Mouse (Mus musculus) mesoderm, embryonic 11.5 days (tissue): ENCODE data around the gene Nek6.
A peak's percentile ranks its signal among the peaks of the same experiment; 100 is the strongest.

Experiments
- DNase-seq: peaks from one replicate; pipeline ENCODE4 v3.0.0-alpha.2; 2012; ENCODE audit warnings: low read depth, low spot score

Nek6 gene

DNA sequence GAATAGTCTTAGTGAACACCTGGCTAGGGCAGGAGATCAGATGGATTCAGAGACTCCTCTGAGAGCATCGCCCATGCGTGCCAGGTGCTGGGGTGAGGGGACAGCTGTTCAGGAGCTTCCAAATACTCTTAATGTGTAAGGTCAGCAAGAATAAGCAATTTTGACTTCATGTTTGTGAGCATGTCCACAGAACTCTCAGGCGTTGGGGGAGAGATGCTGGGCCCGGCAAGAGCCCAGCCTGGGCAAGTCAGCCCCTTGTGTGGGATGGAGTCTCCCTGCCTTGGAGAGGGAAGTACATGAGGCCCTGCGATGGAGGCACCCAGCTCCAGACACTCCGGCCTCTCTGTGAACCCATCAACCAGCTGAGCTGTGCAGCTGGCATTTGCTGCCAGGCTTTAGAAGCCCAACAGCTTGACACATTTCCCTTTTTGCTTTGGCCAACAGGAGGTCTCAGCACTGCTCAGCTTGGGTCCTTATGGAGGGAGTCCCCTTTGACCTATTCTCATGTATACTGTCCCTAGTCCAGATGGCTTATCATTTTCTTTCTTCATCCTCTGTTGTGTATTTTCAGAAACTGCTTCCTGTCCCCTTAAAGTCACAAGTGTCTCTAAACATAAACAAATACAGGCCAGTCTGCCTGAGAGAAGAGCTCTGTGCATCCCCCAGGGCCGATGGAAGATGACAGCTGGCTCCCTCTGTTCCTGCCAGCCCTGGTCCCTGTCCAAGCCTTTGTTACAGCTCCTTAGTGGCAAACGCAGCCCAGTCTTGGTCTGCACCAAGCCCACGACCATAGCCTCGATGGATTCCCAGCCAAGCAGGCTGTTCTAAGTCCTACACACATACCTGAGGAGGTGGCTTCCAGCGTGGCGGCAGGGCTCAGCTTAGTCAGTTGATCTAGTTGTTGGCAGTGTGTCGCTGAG, 67.4 kb downstream of the Nek6 start:
- peak; percentile 16 for DNase-seq

DNA sequence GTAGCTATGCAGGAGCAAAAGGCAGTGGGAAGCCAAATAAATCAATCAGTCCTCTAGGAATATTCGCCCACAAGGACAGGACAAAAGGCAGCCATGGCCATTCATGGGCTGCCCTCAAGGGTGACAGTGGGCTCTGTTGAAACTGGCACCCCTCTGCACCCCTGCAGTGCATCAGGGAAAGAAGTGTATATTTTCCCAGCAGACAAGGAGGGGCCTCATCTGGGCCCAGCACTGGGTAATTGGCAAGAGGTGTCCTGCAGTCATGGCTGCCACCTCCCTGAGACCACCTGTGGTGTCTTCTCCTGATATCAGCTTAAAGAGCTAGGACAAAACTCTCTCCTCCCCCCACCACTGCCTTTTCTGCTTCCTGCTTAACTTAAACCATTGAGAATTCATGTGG, 68.1 kb downstream of the Nek6 start:
- DNase-seq, result no peak

DNA sequence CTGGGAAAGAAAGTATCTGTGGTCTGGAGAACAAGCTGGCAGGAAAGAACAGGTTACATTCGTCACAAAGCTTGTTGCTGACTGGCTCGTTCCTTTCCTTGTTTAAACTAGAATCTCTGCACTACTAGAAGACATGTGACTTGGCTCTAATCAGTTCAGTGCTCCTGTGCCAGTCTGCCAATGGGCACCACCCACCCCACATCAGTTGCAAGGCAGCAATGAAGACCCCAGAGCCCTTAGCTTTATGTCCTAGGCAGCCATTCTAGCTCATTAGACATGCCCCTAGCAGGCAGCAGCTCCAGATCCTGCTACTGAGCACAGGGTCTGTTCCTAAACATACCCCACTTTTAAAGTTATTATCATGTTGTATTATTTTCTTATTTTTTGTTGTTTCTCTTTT, 72.5 kb downstream of the Nek6 start:
- no peak for DNase-seq

DNA sequence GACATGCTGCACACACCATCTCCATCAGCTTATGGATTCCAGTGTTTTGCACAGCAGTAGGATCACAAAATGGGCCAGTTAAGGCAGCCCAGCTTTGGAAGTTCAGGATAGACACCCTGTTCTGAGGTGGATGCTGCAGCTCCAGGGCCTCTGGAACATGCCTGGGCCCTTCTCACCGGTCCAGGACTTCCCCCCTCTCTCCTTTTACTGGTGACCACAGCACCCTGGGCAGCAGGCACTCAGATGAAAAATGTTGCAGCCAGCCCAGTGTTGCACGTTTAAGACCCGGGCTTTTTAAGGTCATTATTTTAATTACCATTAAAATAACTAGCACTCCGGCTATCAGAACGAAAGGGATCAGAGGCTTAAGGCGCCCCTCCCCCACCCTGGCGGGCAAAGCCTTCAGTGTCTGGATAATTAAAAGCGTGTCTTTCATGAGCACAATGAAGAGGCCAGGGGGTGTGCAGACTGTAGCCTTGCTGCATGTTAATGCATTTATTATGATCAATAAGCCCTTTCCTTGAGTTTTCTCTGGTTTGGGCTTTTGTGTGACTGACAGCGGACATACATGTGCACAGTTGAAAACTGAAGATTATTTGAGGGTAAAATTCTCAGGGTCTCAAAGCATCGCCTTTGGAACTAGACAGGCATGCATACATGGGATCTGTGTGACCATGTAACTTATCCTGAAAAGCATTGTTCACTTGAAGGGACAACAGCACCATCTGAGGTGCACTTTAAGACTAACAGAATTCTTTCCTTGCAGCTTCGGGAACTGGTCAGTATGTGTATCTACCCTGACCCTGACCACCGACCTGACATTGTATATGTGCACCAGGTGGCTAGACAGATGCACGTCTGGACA, 73.3 kb downstream of the Nek6 start:
- DNase-seq, result peak; percentile 51

DNA sequence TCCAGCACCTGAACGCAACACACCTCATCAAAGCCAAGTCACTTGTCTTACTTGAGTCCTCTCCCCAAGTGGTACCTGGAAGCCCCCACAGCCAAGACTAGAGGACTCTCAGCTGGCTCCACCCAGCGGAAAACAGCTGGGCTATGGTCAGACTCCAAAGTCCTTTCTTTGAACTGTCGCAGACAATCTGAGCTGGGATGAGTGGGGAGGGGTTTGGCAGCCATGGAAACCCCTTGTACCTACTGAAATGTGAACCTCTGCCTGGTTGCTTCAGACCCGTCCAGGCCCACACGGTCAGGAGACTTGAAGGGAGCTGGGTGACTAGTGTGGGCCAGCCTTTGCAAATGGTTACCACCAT, 73.9 kb downstream of the Nek6 start:
- DNase-seq, result peak; percentile 19

DNA sequence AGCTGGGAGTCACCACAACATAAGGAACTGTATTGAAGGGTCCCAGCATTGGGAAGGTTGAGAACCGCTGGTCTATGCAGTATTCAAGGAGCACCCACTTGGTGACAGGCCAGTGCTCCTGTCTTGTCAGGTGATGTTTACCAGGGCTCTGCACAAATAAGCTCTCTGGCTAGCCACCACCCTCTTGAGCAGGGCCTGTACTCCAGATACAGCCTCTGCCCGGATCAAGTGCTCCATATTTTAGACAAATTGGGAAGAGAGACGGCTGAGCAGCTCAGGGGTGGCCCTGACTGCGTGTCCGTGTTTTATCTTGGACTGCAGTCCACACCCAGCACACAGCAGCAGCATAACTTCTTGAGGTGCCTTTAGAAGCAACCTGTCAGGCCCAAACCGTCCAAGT, 75.3 kb downstream of the Nek6 start:
- no peak for DNase-seq

DNA sequence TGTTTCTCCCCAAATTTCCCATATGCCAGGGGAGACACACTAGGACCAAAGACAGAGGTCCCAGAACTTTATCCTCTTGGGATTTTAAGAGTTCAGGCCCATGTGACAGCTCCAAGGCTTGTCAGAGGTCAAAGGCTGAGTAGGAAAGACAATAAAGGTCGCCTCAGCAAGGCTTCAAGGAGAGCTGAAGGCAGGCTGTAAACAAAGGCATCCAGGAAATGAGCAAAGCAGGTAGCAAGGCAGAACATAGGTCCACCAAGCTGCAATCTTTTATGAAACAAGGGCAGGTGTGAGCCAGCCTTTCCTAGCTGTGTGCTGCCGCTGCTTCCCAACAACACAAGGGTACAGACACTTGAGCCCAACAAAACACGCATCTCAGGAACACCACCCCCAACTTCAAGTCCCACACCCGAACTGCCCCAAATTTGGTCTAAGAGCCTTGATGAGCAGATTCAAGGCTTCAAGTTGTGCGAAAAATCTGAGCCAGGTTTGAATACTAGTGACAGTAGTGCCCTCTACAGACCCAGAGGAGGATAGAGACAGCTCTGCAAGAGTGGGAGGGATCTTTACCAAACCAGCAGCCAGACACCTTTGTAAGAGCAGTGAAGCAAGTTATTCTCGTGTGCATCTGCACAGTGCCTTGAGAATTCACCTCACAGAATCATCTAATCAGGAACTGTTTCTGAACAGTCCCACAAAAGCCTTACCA, 80.5 kb downstream of the Nek6 start:
- DNase-seq, result no peak

DNA sequence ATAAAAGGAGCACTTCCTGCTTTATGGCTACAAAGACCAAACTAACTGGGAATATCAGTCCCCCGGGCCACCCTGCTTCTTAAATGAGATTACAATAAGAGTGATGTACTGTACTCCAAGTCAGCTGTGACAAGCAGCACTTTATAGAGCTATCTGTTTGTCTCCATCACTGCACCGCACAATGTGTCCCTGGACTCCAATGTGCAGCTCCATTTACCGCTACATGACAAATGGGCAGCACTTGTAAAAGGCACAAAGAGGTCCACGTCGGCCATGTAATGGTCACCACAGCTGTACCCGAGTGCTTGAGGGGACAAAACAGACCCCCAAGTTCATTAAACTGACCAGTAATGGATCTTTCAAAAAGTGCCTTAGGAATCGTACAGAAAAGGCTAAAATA, 83.4 kb downstream of the Nek6 start:
- DNase-seq, result peak; percentile 53

DNA sequence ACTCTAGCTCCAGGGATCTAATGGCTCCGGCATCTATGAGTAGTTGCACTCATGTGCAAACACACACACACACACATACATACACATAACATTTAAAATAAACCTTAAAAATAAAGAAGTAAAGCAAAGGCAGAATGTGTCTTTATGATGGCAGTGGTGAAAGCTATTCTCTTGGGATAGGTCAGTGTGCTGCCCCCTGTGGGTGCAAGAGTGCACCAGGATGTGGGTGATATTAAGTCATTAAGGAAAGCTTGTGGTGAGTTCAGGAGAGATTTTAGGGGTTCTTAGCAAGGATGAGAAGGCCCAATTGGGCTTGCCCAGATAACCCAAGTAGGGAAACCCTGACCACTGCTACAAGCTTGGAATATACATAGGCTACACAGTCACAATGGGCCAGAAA, 86.5 kb downstream of the Nek6 start:
- no peak for DNase-seq

DNA sequence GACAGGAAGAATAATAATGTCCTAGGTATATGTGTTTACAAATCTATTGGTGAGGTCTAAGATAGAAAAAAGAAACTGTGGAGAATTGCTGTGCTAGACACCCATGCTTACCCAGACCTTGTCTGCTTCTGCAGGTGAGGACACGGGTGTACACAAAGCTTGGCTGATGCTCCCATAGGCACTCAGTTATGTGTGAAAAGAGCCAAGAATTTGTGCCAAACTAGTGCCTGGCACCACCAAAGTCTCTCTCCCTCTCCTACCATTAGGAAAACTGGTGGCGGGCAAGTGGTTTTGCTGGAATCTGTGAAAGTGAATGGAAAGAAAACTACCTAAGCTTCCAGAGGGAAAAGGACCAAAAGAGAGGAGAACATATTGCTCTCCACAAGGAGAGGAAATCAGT, 87.0 kb downstream of the Nek6 start:
- no peak for DNase-seq

DNA sequence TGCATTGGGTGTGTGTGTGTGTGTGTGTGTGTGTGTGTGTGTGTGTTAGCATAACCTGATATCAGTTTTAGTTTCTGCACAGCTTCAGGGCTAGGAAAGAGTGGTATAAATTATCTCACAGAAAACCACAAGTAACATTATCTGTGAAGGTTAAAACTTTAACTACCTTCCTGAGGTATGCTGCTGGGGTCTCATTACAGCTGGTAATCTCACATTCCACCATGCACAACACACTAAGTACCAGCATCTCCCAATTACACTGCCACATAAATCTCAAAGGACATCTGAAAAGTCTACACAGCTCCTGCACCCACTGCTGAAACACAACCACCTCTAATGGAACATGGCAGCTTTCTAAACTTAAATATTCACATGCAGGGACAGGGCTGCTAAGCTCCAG, 89.4 kb downstream of the Nek6 start:
- no peak for DNase-seq

DNA sequence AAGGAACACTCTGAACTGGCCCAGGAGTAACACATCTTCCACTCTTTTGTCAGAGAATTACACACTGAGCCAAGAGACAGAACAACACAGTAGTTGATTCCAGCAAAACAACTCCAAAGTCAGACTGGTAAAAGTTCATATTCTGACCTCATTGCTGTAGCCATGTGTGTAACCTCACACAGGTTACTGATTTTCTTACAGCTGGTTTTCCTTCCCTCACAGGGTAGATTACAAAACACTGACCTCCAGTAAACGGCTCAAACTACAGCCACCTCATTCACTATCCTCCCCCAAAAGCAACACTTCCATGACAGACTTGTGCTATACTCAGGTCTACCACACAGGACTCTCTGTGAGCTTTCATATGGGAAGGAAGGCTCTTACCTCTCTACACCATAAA, 96.3 kb downstream of the Nek6 start:
- DNase-seq, result no peak

DNA sequence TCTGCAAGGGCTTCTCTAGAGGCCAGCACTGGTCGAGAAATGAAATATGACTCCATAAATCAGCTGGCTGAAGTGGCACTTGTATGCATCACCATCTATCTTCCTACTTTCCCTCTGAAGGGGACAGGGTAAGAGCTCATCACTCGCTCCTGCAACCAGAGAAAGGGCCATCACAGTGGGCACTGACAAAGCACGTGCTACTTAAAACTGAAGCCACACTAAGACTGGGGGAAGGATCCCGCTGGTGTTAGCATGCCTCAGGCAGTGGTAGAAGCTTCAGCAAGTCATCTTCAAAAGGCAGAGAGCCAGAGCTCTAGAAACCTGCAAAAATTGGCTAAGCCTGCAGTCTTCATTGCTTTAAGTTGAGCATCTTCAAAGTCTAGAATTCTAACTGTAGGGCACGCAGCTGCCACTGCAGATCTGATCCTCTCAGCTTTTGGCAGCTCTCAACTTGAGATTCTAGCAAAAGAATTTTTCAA, 97.4 kb downstream of the Nek6 start:
- DNase-seq, result peak; percentile 44

DNA sequence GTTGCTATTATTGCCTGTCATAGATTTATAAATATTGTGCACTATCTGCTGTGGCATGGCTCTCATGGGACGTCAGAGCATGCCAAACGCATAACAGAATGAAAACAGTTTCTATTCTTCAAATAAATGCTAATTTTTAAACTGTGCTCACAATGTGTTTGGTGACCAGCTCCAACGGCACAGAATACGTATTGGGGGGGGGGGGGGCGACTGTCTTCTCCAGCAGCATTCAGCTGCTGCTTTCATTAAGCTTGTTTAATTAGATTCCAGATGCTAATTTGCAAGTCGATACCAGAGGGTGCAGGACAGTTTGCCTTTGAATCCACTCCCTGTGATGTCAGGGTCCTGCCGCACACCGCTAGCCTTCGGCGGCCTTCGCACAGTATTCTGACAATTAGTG, 97.9 kb downstream of the Nek6 start:
- no peak for DNase-seq

DNA sequence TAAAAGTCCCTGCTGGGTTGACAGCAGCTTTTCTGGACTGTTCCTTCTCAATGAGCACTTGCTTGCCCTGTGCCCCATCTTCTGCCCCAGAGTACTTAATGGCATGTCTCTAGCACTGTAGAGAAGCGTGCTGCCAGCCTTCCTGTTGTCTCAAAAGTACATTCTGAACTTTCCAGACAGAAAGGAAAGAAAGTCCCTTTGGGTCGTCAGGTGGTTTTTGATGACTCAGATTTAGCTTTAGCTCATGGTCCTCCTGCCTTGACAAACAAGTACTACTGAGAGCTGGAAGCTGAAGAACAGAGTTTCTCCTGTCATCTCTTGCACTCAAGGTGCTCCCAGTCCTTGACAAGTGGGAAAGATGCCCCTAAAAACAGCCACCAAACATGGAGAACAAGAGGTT, 98.7 kb downstream of the Nek6 start:
- DNase-seq, result no peak

DNA sequence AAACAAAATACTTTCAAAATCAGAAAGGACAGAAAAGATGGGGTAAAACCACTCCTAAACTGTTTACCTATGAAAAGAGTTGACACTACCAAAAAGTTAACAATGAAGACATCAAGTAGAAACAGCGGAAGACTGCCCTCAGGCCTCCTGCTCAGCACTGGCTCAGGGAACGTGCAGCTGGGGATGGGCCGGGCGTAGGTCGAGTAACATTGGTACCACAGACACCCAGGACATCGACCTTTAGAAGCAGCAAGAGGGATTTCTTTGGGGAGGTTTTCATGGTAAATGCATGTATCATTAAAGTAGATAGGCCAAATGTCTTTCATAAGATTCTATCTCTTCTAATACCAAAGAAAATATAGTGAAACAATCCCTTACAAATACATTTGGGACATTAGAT, 101.2 kb downstream of the Nek6 start:
- DNase-seq, result no peak

DNA sequence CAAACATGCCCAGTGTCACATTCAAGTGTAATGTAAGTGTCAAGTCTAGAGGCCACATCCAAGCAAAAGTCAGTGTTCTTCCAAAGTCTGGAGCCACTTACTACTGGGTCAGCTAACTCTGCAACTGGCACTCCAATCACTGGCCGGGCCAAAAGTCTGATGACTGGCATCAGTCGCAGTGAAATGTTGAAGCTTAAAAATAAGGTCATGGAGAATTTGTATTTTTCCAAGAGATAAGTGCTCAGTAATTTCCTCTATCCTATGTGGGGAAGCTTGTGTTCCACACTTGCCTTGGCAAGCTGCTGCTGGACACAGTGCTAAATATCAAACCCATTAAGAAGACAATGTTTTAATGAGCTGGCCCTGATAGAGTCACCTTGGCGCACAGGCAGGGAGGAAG, 102.1 kb downstream of the Nek6 start:
- DNase-seq, result no peak

DNA sequence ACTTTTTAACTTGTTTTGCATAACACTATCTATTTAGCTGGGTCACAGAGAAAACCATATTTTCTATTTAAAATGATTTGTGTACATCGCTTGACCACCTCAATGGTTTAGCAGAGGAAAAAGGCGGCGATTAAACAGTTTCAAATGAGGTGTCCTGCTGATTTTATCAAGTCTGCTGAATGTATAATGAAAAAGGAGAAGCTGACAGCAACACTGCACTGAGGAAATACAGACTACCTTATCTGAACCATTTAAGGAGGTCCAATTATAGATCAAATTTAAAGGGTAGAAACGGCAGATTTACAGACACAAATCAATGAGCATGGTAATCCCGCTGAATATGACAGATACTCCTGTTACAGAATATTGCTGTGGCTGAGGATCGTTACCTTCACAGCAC, 103.0 kb downstream of the Nek6 start:
- no peak for DNase-seq

DNA sequence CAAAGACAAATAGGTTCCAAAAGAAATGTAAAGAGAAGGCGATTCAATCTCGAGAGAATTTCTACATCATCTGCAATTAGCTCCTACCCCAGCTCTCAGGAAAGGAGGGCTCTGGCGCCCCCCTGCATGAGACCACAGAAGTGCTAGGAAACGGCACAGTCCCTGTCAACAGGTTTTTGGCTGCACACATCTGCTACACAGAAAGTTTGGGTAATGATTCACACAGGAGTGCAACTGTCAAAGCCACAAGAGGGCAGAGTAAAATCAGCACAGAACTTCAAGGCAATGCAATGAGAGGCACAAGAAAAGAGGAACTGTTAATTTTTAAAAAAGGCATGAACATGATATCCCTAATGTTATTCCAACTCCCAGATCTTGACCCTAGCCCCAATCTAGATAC, 104.6 kb downstream of the Nek6 start:
- DNase-seq, result no peak

DNA sequence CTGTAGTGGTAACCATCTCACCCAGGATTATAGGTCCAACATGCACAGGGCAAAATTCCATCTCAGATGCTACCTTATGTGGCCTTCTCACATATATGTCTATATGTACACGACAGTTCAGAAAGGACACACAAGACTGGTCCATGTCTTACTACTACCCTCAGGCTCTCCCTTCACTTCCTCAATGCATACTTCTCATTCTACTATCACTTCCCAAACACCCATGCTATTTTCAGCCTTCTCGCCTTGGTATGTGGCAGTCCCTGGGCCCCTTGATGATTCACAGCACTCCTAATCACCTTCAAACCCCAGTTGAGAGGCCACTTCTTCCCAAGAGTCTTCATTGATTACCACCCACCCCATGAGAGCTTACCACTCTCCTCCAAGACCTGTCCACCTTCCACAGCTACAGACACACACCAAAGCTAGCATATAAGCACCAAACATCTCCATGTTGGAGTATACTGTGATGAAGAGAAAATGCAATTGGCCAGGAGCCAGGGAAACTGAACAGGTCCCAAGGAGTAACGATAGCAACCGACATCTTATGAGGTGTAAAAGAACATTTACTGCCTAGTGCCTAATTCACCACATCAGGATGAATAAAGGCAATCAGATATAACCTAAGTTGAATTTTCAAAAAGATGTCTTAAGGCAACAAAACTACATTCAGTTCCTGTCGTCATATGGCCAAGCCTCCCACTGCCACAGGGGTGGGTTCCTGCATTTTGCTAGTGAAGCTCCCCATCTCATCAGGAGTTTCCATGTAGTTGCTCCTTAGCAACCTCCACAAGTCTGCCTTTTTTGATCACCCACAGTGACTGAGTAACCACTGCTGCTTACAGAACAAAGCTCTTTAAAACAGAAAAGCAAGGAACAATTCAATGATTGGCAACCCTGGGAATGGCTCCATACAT, 105.8 kb downstream of the Nek6 start:
- no peak for DNase-seq

DNA sequence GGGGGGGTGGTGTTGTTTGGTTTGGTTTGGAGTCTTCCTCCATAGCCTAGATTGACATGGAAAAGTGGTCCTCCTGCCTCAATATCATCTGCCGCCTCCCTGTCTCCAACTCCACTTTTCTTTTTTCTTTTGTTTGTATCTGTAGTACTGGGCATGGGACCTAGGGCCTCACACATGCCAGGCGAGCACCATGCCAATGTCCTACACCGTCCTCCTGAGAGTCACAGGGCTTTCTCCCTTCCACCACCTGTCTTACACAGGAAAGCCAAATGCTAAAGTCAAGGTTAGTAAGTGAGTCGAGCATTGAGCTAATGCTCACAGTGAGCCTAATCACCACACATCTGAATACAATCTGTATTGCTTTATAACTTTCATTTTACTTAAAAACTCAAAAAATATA, 108.3 kb downstream of the Nek6 start:
- DNase-seq, result no peak
